Mouse (Mus musculus): Measurements from ENCODE around the gene Cntfr.
A peak's percentile ranks its signal among the peaks of the same experiment; 100 is the strongest.

Gene Cntfr

DNA sequence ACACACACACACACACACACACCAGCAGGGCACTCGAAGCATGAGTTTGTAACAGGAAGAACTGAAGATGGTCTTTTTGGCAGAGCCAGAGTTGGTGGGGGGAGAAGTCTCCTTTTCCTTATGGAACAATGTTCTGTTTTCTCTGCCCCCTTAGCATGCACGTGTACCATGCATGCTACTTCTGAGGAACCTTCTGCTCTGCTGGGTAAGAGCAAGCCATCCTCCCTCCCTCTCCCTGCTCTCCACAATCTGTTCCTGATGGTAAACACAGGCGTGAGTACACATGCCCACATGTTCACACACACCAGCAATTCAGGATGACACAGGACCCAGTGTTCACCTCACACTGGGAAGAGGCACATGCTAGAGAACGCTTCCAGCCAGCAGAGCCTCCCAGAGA is 15.7 kb downstream of the Cntfr start:
- no peak for DNase-seq (ENCODE audit: extremely low spot score, low spot score)

DNA sequence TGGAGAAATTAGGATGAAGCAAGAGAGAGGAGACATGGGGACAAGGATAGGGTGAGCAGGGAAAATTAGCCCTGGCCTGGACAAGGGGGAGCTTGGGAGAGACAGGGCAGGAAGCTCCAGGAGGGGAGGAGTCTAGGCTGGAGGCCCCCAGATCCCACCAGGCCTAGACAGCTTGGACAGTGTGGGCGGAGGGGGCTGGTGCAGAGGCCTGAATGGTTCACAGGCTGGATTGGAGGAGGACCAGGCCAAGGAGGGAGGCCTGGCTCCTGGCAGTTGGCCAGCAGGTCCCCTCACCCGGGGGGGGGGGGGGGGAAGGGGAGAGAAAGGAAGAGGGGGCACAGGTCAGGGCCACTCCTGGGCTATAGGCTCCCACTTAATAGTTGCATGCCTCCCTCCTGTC is 17.6 kb downstream of the Cntfr start:
- DNase-seq (ENCODE audit: extremely low spot score, low spot score): no peak

DNA sequence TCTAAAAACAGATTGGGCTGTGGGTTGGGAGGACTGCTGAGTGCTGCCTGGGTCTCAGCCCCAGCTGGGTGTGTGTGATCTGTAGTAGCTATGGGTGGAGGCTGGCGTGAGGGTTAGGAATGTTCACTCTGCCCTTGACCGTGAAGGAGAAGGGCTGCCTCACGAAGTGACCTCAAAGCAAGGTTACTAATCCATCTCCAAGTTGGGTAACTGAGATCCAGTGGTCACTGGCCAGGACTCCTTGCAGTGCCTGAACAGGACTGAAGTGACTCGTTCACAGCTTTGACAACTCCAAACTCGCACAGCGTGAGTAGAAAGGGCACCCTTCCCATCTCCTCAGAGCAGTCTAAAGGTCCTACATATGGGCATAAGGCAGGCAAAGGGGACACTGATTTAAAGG is 18.0 kb downstream of the Cntfr start:
- no peak for DNase-seq (ENCODE audit: extremely low spot score, low spot score)

DNA sequence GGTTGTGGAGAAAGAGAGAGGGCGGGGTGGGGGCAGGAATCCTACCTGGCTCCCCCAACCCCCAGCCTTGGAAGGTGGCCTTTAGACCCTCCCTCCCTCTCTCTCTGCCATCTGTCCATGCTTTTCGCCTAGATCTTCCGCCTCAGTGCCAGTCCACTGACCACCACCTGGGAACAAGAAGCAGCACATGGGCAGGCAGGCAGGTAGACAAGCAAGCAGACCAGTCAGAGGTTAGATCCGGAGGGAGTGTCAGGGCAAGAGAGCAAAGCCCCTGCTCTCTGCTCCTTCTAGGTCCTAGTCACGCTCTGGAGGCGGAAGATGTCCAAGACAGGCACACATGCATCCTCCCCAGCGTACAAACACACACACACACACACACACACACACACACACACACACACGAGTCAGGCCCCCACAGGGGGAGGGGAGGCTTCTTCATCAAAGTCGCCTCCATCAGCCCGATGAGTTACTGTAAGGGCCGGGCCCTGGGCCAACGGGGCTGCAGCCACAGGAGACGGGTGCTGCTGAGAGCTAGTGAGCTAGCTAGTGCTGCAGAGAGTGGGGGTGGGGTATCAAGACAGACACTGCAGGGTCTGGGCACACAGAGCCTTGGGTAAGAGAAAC is 19.8 kb downstream of the Cntfr start:
- no peak for DNase-seq (ENCODE audit: extremely low spot score, low spot score)

DNA sequence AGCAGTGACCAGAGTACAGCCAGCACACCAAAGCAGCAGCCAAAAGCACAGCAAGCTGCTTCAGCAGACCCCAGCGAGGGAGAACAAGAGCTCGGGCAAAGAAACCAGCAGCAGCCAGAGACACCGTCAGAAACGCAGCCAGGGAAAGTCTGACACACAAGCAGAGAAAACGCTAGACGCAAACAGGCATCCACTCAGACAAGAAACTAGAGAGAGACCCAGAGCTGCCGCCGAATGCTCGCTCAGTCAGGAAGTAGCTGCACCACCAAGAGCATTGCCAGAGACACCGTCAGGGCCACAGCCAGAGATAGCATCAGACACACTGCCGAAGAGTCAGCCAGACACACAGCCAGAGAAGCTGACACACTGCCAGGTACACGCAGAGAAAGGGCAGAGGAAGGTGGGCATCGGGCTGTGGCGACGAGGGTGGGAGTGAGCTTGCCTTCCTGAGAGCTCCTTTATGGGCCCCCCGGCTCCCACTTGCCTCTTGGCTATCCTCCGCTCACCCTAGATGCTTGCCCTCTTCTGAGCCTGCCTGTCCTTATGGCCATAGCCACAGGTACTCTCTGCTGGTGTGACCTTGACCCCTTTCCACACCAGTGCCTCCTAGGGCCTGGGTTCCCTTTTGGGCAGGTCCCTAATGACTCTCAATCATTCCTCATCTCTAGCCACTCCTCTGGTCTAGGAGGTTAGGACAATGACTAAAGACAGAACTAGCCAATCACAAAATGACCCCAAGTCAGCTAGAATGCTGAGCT is 20.5 kb downstream of the Cntfr start:
- DNase-seq (ENCODE audit: extremely low spot score, low spot score): no peak

DNA sequence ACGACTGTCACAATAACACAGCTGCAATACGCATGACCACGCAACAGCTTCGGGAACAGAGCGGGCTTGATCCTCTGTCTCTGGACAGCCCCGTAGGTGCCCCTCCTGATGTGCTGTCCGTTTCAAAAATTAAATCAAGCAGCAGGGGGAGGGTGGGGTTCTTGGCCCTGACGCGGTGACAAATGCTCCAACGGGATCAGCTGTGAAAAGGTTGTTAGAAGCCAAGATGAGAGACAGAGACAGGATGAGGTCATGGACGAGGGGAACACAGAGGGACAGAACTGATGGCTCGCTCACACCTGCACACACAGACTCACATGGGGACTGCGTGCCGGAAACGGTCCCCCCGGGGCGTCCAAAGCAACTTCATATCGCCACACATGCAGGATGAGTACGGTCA is 23.7 kb downstream of the Cntfr start:
- no peak for DNase-seq (ENCODE audit: extremely low spot score, low spot score)

DNA sequence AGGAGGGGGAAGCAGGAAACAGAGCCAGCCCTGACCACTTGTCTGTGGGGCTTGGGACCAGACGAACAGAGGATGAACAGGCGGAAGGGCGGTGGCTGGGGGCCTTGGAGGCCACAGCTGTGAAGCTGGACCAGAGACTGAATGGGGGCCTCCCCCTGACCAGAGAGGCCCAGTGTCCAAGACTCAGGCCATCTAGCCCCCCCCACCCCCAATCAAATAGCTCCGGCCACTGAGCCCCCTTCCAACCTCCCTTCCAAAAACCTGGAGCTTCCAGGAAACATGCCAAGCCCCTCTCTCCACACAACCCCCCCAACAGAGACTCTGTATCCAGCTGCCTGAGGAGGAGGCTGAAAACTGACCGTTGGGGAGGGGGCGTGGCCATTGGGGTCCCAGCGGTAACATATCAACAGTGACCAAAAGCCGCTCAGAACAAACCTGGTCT is 24.3 kb downstream of the Cntfr start:
- DNase-seq (ENCODE audit: extremely low spot score, low spot score): no peak

DNA sequence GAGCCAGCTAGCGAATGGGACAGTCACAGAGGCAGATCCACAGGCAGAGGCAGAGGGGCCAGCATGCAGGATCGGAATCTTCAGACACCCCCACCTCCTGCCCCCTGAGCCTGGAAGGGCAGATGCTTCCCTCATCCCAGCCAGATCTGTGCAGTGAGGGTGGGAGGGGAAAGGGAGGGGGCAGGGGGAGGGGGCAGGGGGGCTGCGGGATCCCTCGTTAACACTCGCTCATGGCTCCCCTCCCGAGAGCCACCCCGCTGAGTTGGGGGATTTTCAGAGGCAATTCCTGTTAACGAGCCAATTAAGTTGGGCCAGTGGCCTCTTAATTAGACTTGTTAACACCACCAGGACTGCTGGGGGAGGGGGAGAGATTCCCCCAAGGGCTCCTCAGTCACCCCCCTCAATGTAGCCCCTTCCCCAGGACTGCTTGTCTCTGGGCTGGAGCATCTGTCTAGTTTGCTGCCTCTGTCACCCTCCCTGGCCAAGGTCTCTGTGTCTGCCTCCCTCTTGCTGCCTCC is 24.9 kb downstream of the Cntfr start:
- no peak for DNase-seq (ENCODE audit: extremely low spot score, low spot score)

DNA sequence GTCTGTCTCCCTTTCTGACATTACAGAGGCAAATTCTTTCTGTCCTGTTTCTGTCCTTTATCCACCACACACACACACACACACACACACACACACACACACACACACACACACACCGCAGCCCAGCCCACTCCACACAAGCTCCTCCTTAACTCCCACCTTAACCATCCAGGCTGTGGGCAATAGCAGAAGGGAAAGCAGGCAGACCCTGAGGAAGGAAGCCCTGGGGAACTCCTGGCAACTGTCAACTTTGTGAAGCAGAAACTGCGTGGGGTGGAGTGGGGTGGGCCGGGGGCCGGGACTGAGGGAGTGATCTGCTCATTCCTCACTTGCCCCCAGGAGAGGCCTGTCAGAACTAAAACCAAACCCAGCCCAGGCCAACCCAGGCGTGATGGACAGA is 25.4 kb downstream of the Cntfr start:
- no peak for DNase-seq (ENCODE audit: extremely low spot score, low spot score)

DNA sequence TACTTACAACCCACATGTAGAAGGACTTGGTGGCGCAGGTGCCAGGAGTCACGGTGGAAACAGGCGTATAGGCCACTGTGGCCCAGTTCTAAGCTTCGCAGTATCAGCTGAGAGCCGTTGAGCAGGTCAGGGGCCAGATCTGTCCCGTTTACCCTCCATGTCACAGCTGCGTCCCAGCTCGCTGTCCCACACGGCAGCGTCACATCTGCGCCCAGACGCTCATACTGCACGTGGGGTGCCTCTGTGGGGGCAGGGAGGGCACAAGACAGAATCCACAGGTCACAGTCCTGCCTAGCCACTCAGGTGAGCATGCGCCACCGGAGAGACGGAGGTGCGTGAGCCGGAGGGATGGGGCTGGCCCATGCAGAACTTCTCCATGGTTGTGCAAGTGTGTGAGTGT is 26.1 kb downstream of the Cntfr start:
- DNase-seq (ENCODE audit: extremely low spot score, low spot score): no peak

DNA sequence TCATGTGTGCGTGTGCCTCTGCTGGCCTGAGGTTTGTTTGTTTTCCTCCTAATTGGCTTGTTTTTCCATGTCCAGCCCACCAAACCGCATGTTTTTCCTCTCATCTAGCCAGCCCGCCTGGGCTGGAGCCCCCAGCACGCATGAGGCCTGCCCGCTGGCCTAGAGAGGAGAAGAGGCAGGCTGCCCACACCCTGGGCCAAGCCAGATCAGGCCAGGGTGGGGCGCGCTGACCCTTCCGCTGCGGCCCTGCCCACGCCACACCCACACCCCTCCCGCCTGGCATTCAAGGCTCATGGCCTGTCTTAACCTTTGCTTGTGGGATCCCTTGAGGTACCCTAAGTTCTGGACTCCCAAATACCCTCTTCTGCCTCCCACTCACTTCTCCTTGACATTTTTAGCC is 30.2 kb downstream of the Cntfr start:
- no peak for DNase-seq (ENCODE audit: extremely low spot score, low spot score)

DNA sequence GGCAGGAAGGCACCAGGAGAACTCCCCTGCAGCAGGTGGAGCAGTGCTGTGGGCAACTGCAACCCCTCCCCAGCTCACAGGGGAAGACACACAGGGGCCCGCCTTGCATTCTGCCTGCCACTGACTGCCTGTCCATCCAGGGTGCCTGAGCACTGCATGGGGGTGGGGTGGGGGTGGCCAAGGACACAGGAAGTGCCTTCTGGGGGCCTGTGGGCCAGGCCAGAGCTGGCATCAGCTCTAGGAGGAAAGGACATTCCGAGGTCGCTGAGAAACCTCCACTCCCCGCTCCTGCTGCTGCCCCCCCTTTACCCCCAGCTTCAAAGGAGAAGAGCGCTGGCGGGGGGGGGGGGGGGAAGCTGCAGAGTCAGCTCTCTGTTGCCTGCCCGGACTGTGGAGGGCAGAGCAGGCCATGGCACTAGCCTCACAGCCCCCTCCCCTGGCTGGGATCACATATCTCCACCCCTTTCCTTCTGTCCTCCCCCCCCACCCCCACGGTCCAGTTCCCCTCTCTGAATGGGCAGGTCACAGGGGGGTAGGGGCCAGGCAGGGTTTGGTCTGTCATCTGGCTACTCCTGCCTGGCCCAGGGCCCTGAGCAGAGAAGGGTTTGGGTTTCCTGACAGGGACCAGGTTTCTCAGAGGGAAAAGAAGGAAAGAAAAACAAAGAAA is 31.7 kb downstream of the Cntfr start:
- DNase-seq (ENCODE audit: extremely low spot score, low spot score): peak; percentile 53

DNA sequence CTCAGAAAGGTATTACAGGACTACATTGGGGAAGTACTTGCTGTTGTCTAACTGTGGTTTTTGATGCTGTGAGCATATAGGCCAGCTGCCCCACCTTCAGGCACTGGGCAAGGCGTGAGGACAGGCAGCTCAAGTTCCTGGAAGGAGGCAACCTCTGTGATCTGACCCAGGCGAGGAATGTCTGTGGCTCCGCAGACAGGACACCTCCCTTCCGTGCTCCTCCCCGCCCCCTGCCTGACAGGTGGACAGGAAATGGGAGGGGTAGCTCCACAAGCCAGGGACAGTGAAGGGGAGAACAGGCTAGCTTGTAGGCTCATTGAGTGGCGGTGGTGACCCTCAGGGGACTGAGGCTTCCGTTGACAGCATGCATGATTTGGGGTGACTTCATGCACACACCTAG is 32.4 kb downstream of the Cntfr start:
- no peak for DNase-seq (ENCODE audit: extremely low spot score, low spot score)

DNA sequence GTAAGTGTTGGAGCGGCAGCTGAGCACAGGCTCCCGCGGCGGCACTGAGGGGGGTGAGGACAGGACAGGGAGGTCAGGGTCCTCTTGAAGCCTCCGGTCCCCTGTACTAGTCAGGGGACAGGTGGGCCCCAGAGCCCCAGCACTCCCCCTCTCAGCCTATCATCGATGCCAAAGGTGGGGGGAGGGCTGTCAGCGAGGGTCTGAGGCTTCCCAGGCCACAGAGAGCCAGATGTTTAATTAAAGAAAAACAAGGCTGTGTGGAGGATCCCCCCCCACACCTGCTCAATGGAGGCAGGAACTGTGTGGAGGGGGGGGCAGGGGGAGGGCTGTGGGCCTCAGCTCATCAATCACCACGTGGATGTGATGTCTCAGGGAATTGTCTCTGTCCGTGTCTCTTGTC is 33.3 kb downstream of the Cntfr start:
- DNase-seq (ENCODE audit: extremely low spot score, low spot score): no peak

DNA sequence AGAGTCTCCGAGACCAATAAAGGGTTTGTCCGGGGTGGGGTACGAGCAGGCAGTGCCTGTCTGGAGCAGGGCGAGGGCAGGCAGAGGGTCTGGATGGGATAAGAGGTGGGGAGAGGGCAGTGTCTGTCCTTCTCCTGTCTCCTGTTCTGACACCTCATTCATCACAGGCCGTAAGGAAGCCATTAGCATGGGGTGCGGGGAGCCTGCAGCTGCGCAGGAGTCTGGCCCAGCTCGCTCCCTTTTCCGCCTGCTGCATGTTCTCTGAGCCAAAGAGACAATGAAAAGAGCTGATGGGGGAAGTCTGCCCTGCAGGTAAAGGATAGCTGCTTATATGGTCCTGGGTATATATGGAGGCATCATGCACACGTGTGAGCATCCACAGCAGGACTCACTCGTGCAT is 34.2 kb downstream of the Cntfr start:
- peak; percentile 49 for DNase-seq (ENCODE audit: extremely low spot score, low spot score)

DNA sequence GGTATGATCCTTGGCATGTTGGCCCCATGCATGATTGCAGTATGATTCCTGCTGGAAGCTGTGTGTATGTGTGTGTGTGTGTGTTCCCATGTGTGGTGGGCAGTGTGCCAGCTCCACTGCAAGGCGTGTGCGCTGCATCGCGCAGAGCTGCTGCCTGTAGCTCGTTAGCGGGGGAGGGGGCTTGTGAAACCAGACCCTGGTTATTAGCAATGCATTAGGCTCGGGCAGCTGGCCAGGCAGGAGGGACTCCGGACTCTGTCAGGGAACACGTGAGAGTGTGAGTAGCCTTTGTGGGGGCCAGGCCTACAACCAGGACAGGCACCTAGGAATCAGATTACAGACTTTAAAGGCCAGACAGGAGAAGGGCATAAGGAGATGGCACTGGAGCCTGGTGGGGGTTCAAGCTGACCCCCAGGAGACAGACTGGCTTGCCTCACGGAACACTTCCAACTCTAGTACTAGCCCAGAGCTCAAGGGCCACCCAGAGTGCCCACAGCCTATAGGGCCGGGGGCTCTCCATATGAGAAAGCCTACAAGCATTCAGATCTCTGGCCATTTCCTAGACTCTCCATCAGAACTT is 35.9 kb downstream of the Cntfr start:
- peak; percentile 59 for DNase-seq (ENCODE audit: extremely low spot score, low spot score)

DNA sequence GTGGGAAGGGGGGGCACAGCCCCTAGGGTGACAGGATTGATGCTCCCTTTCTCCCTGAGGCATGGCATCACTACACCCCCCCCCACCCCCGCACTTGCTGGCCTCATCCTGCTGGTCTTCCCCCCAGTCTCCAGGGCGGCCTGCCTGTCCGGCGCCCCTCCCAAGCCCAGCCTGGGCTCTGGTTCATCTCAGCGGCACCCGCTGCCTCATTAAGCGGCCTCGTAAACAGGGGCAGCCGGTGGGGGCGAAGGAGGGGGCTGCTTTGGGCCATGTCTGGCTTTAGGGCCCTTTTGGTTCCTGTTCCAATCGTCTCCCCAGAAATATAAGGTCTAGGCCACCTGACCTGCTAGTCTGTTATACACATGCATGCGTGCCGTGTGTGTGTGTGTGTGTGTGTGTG is 37.3 kb downstream of the Cntfr start:
- no peak for DNase-seq (ENCODE audit: extremely low spot score, low spot score)

DNA sequence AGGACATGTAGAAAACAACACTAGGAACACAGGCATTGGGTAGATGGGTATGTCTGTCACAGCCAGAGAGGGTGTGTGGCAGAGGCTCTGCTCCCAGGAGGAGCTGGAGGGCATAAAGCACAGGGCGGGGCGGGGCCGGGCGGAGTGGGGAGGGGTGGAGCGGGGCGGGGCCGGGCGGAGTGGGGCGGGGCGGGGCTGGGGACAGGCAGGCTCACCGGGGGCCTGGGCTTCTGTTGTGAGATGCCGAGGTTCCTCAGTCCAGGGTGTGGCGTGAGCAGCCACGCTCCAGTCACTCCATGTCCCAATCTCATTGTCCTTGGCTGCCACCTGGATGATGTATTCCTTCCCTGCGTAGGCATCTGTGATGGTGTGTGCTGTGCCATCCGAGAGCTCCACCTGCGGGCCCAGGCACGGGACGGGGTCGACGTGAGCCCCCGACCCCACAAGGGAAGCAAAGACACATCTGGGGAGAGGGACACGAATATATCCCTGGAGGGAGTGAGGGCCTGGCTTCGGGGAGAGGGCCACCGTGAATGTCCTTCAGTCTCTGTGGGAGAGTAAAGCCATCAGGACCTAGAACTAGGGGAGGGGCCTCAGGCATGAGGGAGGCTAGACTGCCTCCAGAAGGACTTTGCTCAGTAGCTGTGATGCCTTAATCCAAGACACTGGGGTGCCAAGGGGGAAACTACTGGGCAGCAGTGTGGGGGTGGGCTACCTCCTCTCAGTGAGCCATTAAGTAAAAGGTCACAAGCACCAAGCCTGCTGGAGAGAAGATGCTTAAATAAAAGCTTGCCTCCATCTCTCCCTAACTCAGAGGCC is 38.1 kb downstream of the Cntfr start:
- DNase-seq (ENCODE audit: extremely low spot score, low spot score): peak; percentile 34

DNA sequence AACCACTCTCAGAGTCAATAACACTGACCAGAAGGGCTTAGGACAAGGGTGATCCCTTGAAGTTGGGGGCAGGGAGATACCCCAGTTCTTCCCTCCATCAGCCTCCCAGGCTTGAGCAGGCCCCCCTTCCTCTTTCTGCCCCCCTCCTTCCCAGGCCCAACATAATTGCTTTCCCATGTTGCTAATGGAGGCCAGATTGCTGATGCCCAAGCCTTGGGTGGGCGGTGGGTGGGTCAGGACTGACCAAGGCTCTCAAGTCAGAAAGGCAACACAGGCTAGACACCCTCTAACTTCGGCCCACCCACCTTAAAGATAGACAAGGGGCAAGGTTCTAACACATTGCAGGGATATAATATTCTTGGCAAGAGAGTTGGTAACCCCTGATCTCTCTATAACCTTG is 41.4 kb downstream of the Cntfr start:
- no peak for DNase-seq (ENCODE audit: extremely low spot score, low spot score)

DNA sequence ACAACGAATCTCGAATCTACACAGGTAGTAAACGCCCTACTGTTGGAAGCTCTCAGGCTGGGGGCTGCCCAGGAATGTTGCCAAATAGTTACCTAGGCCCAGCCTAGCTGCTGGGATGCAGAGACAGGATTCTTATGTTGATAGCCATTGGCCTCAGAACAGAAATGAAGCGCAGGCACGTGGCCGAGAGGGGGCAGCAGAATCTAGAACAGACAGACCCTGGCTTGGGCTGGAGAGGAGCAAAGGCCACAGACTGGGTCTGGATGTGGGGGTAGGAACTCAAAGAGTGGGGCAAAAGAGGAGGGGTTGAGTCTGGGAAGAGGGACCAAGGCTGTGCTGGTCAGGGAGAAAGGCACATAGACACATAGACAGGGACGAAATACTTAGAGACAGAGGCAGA is 42.7 kb downstream of the Cntfr start:
- DNase-seq (ENCODE audit: extremely low spot score, low spot score): peak; percentile 74

DNA sequence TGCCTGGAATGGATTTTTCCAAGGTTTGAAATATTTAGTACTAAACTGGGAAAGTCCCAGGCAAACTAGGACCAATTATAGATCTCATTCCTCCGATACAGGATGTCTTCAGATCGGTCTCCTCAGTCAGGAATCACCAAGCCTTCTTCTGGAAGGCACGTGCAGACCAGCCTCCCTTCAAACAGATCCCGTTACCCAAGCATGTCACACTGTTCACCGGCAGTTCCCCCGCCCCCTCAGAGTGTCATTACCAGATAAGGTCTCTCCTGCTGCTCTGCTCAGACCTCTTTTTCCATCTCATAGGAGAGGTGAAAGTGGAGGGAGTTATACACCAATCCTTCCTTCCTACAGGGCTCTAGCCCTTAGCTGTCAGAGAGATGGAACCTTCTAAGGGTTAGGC is 43.2 kb downstream of the Cntfr start:
- DNase-seq (ENCODE audit: extremely low spot score, low spot score): no peak

Data from neural tube, embryonic 10.5 days (tissue).